Mouse (Mus musculus) limb, embryonic 14.5 days (tissue): ENCODE measurements around the gene 4930522H14Rik. TPM values are rescaled to one million over a fixed set of nuclear protein-coding genes. Genes with fewer than 3 reads are reported as not detected.

Source experiments
- ATAC-seq: fragments of 200-750 bp; cut with Nextera tagmentation; 2 replicates; pipeline ENCODE4 v1.8.0; 2017; ENCODE audit warnings: low read depth, moderate number of reproducible peaks, moderate TSS enrichment; ENCODE audit not compliant: low FRiP score
- DNase-seq: peaks from one replicate; pipeline ENCODE4 v3.0.0-alpha.2; 2015; ENCODE audit warnings: low spot score
- H3K27ac ChIP-seq: fragments of 300-500 bp; sonication (generic); replicated peaks from 2 replicates; pipeline ENCODE4 v1.5.1; 2014; ENCODE audit warnings: low read depth, mild to moderate bottlenecking, low read length, moderate library complexity, mixed read lengths
- H3K27me3 ChIP-seq: fragments of 300-500 bp; sonication (generic); 2 replicates; pipeline ENCODE4 v1.6.1; 2014; ENCODE audit warnings: low read length, mixed read lengths; ENCODE audit not compliant: control insufficient read depth, insufficient read depth
- H3K36me3 ChIP-seq: fragments of 300-500 bp; sonication (generic); 2 replicates; pipeline ENCODE4 v1.6.1; 2014; ENCODE audit warnings: mild to moderate bottlenecking, low read length, moderate library complexity, mixed read lengths; ENCODE audit not compliant: control insufficient read depth, insufficient read depth
- H3K4me1 ChIP-seq: fragments of 300-500 bp; sonication (generic); 2 replicates; pipeline ENCODE4 v1.6.1; 2014; ENCODE audit warnings: antibody characterized with exemption, low read length, mixed read lengths; ENCODE audit not compliant: control insufficient read depth, insufficient read depth
- H3K4me2 ChIP-seq: fragments of 300-500 bp; sonication (generic); replicated peaks from 2 replicates; pipeline ENCODE4 v1.6.1; 2014; ENCODE audit warnings: low read depth, mild to moderate bottlenecking, low read length, moderate library complexity; ENCODE audit not compliant: severe bottlenecking
- H3K4me3 ChIP-seq: fragments of 300-500 bp; sonication (generic); replicated peaks from 2 replicates; pipeline ENCODE4 v1.5.1; 2014; ENCODE audit warnings: low read length
- H3K9ac ChIP-seq: fragments of 300-500 bp; sonication (generic); 2 replicates; pipeline ENCODE4 v1.6.1; 2014; ENCODE audit warnings: mild to moderate bottlenecking, low read depth, low read length, moderate library complexity; ENCODE audit not compliant: severe bottlenecking
- H3K9me3 ChIP-seq: fragments of 300-500 bp; sonication (generic); 2 replicates; pipeline ENCODE4 v1.6.1; 2016; ENCODE audit warnings: low read length; ENCODE audit not compliant: control insufficient read depth
- POLR2A ChIP-seq: fragments of 200-500 bp; IDR thresholded peaks from 2 replicates; pipeline ENCODE4 v1.8.0; 2012; ENCODE audit warnings: inconsistent platforms, mild to moderate bottlenecking, moderate library complexity, borderline replicate concordance; ENCODE audit not compliant: insufficient read depth, insufficient read length; ENCODE audit errors: extremely low read depth
- WGBS: fragments of 180-500 bp; shearing (Covaris S2); extraction: QIAGEN DNeasy Blood & Tissue Kit; methylation state at CpG from one replicate; pipeline ENCODE4 v1.1.7; 2014; 5-methylcytosine and 5-hydroxymethylcytosine counted together
- polyA plus RNA-seq, 2 experiments: library from polyadenylated mRNA; depleted of rRNA in 1 of 2; stranded (reverse) in 1 of 2; unstranded in 1 of 2; fragments of >200 nt; fragmentation: Nextera tagmentation in 1 of 2; extraction: Ambion mirVana in 1 of 2; gene quantifications; 2 replicates each; pipeline versions ENCODE4 v1.2.1 to v1.2.3; 2012 to 2014

The 4930522H14Rik gene
- polyA plus RNA-seq, 2 experiments = not detected

GRCm38 (mm10) chr4:109475078-109475477 is 56.0 kb downstream of the 4930522H14Rik start:
- WGBS = 52% methylated on average over 2 of the region's 2 CpGs
- TF ChIP-seq POLR2A = no peak
- peaks cover 4% of the 10 kb centered on the region; the same call in 1 of the 2 replicates for H3K4me1 ChIP-seq
- peak overlapping the region; percentile 94 for H3K4me3 ChIP-seq
- DNase-seq (no peak), ATAC-seq (no peak)
- peak overlapping the region; percentile 98; the same call in 1 of the 2 replicates for H3K9ac ChIP-seq
- no peak overlapping the region for H3K27ac ChIP-seq
- peak overlapping the region; percentile 72 for H3K4me2 ChIP-seq
- H3K9me3 ChIP-seq = no peaks in the 10 kb centered on the region
- no peaks in the 10 kb centered on the region for H3K27me3 ChIP-seq
- peaks cover 2% of the 10 kb centered on the region; the same call in 1 of the 2 replicates for H3K36me3 ChIP-seq

- DNase-seq (no peak), ATAC-seq (no peak)
- Histone ChIP-seq H3K4me1 (peaks cover 4% of the 10 kb centered on the region; the same call in 1 of the 2 replicates), H3K36me3 (peaks cover 2% of the 10 kb centered on the region; the same call in 1 of the 2 replicates), H3K9ac (no peak overlapping the region), H3K4me3 (no peak overlapping the region), H3K4me2 (no peak overlapping the region), H3K27me3 (no peaks in the 10 kb centered on the region), H3K9me3 (no peaks in the 10 kb centered on the region), H3K27ac (no peak overlapping the region)
- no peak for TF ChIP-seq POLR2A
- WGBS = 93% methylated on average over 3 of the region's 3 CpGs
These were observed 58.5 kb downstream of the 4930522H14Rik start for GRCm38 (mm10) chr4:109472566-109472965.

- DNase-seq (no peak), ATAC-seq (no peak)
- H3K27me3 ChIP-seq = no peaks in the 10 kb centered on the region
- peaks cover 4% of the 10 kb centered on the region; the same call in 1 of the 2 replicates for H3K4me1 ChIP-seq
- no peak overlapping the region for H3K4me2 ChIP-seq
- H3K9me3 ChIP-seq = no peaks in the 10 kb centered on the region
- H3K27ac ChIP-seq = no peak overlapping the region
- no peak overlapping the region for H3K9ac ChIP-seq
- TF ChIP-seq POLR2A = no peak
- H3K4me3 ChIP-seq = no peak overlapping the region
- peaks cover 2% of the 10 kb centered on the region; the same call in 1 of the 2 replicates for H3K36me3 ChIP-seq
These were observed 59.5 kb downstream of the 4930522H14Rik start for GRCm38 (mm10) chr4:109471606-109472005.

GRCm38 (mm10) chr4:109467687-109468086 is 63.4 kb downstream of the 4930522H14Rik start:
- H3K27ac ChIP-seq = no peak overlapping the region
- H3K27me3 ChIP-seq = no peaks in the 10 kb centered on the region
- DNase-seq = no peak
- ATAC-seq = no peak
- H3K9ac ChIP-seq = no peak overlapping the region
- no peaks in the 10 kb centered on the region for H3K4me1 ChIP-seq
- peaks cover 2% of the 10 kb centered on the region; the same call in 1 of the 2 replicates for H3K36me3 ChIP-seq
- no peaks in the 10 kb centered on the region for H3K9me3 ChIP-seq
- no peak overlapping the region for H3K4me3 ChIP-seq
- H3K4me2 ChIP-seq = no peak overlapping the region
- no peak for TF ChIP-seq POLR2A

GRCm38 (mm10) chr4:109463892-109464291 is 67.2 kb downstream of the 4930522H14Rik start:
- peaks cover 12% of the 10 kb centered on the region for H3K4me1 ChIP-seq
- DNase-seq = no peak
- no peaks in the 10 kb centered on the region for H3K9me3 ChIP-seq
- ATAC-seq = no peak
- H3K9ac ChIP-seq = no peak overlapping the region
- H3K4me3 ChIP-seq = no peak overlapping the region
- H3K27me3 ChIP-seq = no peaks in the 10 kb centered on the region
- no peak overlapping the region for H3K4me2 ChIP-seq
- no peaks in the 10 kb centered on the region for H3K36me3 ChIP-seq
- H3K27ac ChIP-seq = no peak overlapping the region
- no peak for TF ChIP-seq POLR2A
